Mouse (Mus musculus) gastrocnemius, postnatal 25 days (tissue): ENCODE measurements around the gene Hs3st4. TPM values are rescaled to one million over a fixed set of nuclear protein-coding genes. Genes with fewer than 3 reads are reported as not detected.

Source experiments
- DNase-seq: peaks from one replicate; pipeline ENCODE4 v3.0.0; 2022
- total RNA-seq, 2 experiments: library from RNA; stranded (reverse); gene quantifications; 1 replicate in 1 of 2; 2 replicates in 1 of 2; pipeline ENCODE4 v1.2.3; 2021

Hs3st4 gene
- total RNA-seq, 2 experiments from 2014 or later = not detected

DNA sequence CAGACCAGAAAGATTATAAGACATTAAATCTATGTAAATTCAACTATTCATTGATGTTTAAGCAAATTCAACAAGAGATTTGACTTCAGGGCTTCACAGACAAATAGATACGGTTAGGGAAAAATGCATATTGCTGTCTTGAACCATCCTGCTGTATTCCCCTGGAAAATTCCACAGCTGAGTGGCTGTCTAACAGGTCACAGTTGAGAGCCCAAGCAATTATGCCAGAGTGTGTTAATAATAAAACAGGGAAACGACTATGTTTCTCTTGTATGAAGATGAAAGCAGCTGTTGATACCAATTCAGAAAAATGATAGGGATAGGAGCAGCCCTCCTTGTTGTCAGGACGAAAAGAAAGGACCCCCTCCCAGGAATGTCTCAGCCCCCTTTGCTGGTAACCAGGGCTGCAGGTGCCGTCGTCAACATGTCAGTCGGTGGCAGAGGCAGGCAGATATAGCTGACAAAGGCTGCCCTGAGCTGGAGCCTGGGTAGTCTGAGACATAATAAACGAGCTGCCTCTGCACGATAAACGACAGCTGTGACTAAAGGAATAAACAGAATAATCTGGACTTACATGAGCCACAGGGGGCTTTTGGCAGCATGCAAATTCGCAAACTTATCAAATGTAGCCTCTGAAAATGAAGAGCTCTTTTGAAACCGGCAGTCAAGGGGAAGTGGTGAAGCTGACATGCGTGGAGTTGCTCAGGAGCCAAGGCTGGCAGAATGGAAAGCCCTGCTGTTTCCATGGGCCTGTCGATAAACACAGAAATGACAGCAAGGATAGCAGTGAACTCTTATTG is 364.7 kb downstream of the Hs3st4 start:
- DNase-seq = no peak

- no peak for DNase-seq
Measured at GRCm38 (mm10) chr7:124354035-124354434, 371.4 kb downstream of the Hs3st4 start.

DNA sequence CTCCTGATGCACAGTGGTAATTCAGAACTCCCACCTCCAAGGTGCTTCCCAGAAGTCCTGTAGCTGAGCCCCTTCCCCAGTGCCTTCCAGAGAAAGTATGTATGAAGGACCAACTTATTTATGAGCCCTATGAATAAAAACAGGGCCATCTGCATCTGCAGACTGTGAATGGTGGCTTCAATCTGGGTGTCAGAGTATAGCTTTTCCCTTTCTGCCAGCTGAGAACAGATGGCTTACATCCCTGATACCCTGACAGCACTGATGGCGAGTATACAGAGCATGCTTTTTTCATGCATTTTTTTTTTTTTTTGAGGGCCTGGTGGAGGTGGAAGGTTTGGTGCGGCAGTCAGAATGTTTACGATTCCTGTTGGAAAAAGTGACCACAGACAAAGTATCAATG is 375.4 kb downstream of the Hs3st4 start:
- DNase-seq = no peak

DNA sequence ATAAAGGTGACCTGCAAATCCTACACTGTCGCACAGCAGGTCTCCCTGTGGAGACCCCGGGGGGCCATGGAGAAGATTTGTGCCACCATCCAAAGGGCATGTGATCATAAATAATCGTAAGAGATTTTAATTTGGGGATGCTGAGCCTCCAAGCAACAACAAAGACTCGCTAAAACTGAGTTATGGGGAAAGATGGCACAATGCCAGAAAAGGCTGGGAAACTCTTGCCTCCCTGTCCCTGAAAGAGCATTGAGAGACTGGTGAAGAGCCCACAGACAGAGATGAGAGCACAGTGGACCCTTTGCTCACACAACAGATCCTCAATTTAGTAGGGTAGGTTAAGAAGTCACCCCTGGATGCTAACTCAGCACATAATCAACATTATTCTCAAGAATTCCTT is 377.2 kb downstream of the Hs3st4 start:
- no peak for DNase-seq

DNA sequence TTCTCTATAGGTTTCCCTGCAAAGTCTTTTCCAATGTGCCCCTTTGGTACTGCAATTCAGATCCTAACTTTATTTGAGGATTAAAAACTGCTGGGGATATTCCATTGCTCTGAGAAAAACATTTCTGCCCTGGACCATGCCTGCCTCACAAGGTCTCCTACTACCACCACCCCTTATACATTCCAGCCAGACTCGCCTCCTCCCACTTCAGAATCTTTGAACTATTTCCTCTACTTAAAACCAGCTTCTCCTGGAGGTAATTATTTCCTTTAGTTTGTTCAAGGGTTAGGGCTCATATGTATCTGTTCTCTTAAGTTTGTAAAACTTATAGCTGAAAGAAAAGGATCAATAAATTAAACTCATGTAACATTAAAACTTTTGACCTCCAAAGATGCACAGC is 389.6 kb downstream of the Hs3st4 start:
- DNase-seq = no peak

GRCm38 (mm10) chr7:124372697-124373096 is 390.0 kb downstream of the Hs3st4 start:
- DNase-seq = no peak

DNA sequence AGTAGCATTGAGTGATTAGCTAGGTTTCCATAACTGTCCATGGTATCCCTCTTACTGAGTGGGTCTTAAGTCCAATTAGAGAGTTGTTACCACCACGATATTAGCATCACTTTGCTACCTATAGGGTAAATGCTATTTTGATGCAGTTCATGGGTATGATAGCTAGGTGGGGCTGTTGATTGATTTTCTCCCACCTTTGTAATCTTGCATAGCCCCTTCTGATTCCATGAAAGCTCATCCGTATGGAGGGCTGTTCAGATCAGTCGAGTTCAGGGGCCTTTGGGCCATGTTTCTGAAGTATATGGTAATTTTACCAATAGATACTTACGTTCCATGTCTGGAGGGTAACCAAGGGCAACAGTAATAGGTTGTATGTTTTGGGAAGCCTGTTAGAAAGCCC is 400.8 kb downstream of the Hs3st4 start:
- DNase-seq = no peak

- no peak for DNase-seq
Measured at GRCm38 (mm10) chr7:124399184-124399583, 416.5 kb downstream of the Hs3st4 start.

DNA sequence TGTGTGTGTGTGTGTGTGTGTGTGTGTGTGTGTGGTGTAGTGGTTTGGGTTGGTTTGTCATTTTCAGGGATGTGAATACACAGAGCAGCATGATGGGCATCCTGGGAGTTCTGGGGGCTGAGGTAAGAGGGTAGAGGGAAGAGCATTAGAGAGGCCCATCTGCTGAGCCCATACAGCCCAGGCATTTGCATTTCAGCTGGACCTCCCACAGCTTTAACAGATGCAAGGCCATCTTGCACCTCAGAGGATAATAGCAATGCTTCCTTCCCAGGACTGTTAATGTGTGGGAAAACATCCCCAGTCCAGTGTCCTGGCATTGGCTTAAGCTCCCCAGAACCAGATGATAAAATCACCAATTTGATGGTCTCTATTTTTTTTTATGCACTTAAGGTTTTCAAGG is 444.3 kb downstream of the Hs3st4 start:
- DNase-seq = no peak
